Mouse (Mus musculus) hindbrain, embryonic 14.5 days (tissue): ENCODE results near the gene Cryzl1. TPM values are rescaled to one million over a fixed set of nuclear protein-coding genes. Genes with fewer than 3 reads are reported as not detected.
"Not testable (repeated sequence)": the region's sequence is repeated elsewhere in the genome, so short reads cannot be mapped to it uniquely, and the experiment has no call there.

Source experiments
- ATAC-seq: fragments of 200-750 bp; cut with Nextera tagmentation; 2 replicates; pipeline ENCODE4 v1.8.0; 2017; ENCODE audit warnings: moderate number of reproducible peaks, mild to moderate bottlenecking, moderate TSS enrichment, moderate library complexity; ENCODE audit not compliant: low FRiP score
- DNase-seq: peaks from one replicate; pipeline ENCODE4 v3.0.0-alpha.2; 2015; ENCODE audit warnings: low spot score
- H3K27ac ChIP-seq: fragments of 300-500 bp; sonication (generic); 2 replicates; pipeline ENCODE4 v1.5.1; 2014; ENCODE audit warnings: mild to moderate bottlenecking, moderate library complexity
- H3K27me3 ChIP-seq: fragments of 300-500 bp; sonication (generic); 2 replicates; pipeline ENCODE4 v1.6.1; 2014; ENCODE audit warnings: mild to moderate bottlenecking, low read length, mixed read lengths; ENCODE audit not compliant: control insufficient read depth, insufficient read depth
- H3K36me3 ChIP-seq: fragments of 300-500 bp; sonication (generic); replicated peaks from 2 replicates; pipeline ENCODE4 v1.6.1; 2014; ENCODE audit not compliant: control insufficient read depth, insufficient read depth
- H3K4me1 ChIP-seq: fragments of 300-500 bp; sonication (generic); replicated peaks from 2 replicates; pipeline ENCODE4 v1.6.1; 2014; ENCODE audit warnings: antibody characterized with exemption, low read length, mixed read lengths; ENCODE audit not compliant: control insufficient read depth, insufficient read depth
- H3K4me2 ChIP-seq: fragments of 300-500 bp; sonication (generic); replicated peaks from 2 replicates; pipeline ENCODE4 v1.6.1; 2014; ENCODE audit warnings: mild to moderate bottlenecking, moderate library complexity
- H3K4me3 ChIP-seq: fragments of 300-500 bp; sonication (generic); replicated peaks from 2 replicates; pipeline ENCODE4 v1.5.1; 2014; ENCODE audit warnings: mild to moderate bottlenecking, low read length
- H3K9ac ChIP-seq: fragments of 300-500 bp; sonication (generic); 2 replicates; pipeline ENCODE4 v1.6.1; 2014
- H3K9me3 ChIP-seq: fragments of 300-500 bp; sonication (generic); 2 replicates; pipeline ENCODE4 v1.6.1; 2016; ENCODE audit warnings: low read length; ENCODE audit not compliant: control insufficient read depth
- WGBS: fragments of 180-500 bp; shearing (Covaris S2); extraction: QIAGEN DNeasy Blood & Tissue Kit; methylation state at CpG from one replicate; pipeline ENCODE4 v1.1.7; 2014; 5-methylcytosine and 5-hydroxymethylcytosine counted together
- polyA plus RNA-seq: library from polyadenylated mRNA; unstranded; fragments of >200 nt; fragmentation: Nextera tagmentation; extraction: Ambion mirVana; gene quantifications from 2 replicates; pipeline ENCODE4 v1.2.1, GENCODE M21; 2014

Cryzl1 gene
- polyA plus RNA-seq, 1 experiment from 2014 or later = 111 TPM

GRCm38 (mm10) chr16:91655285-91655684 is 73.5 kb downstream of the Cryzl1 start:
- no peak overlapping the region for H3K9ac ChIP-seq

DNA sequence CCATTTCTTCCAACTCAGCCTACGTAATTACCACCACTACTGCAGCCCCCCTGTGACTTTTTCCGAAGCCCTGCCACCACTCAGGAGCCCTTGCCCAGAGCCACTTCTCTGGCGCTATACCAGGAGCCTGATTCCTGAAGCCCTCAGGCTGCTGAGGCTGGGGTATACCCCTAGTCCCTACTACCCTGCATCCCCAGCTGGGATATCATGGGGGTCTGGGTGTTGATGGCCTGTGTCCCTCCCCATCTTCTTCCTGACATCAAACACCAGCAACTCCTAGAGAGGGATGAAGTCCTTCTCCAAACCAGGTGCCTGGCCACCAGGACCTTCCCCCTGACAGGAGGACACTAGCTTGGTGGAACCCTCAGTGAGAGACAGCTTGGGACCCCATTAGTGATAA is 76.6 kb downstream of the Cryzl1 start:
- Histone ChIP-seq H3K9ac (no peak overlapping the region), H3K9me3 (no peaks in the 10 kb centered on the region), H3K27me3 (no peaks in the 10 kb centered on the region), H3K4me2 (no peak overlapping the region), H3K36me3 (peaks cover 59% of the 10 kb centered on the region), H3K4me3 (no peak overlapping the region), H3K4me1 (peaks cover 15% of the 10 kb centered on the region), H3K27ac (no peak overlapping the region)
- ATAC-seq (no peak), DNase-seq (no peak)
- 87% methylated on average over 3 of the region's 3 CpGs for WGBS

More at GRCm38 (mm10) chr16:91655285-91655684, 73.5 kb downstream of the Cryzl1 start:
- Histone ChIP-seq H3K4me1 (peaks cover 6% of the 10 kb centered on the region), H3K9me3 (no peaks in the 10 kb centered on the region), H3K4me3 (no peak overlapping the region), H3K4me2 (no peak overlapping the region), H3K36me3 (peaks cover 90% of the 10 kb centered on the region), H3K27me3 (no peaks in the 10 kb centered on the region), H3K27ac (no peak overlapping the region)
- ATAC-seq (no peak), DNase-seq (no peak)
- over 99% methylated on average over 9 of the region's 9 CpGs for WGBS

- Histone ChIP-seq H3K27me3 (no peaks in the 10 kb centered on the region), H3K4me2 (peak overlapping the region; percentile 29; the same call in 1 of the 2 replicates), H3K27ac (no peak overlapping the region), H3K9me3 (no peaks in the 10 kb centered on the region), H3K9ac (no peak overlapping the region), H3K4me1 (peaks cover 15% of the 10 kb centered on the region), H3K4me3 (no peak overlapping the region), H3K36me3 (peaks cover 35% of the 10 kb centered on the region)
- ATAC-seq = no peak
- DNase-seq = no peak
Observed at GRCm38 (mm10) chr16:91649781-91650180, 79.0 kb downstream of the Cryzl1 start.

GRCm38 (mm10) chr16:91649246-91649645 is 79.5 kb downstream of the Cryzl1 start:
- DNase-seq (no peak), ATAC-seq (no peak)
- Histone ChIP-seq H3K27me3 (no peaks in the 10 kb centered on the region), H3K36me3 (peaks cover 29% of the 10 kb centered on the region), H3K4me2 (peak overlapping the region; percentile 60), H3K9ac (peak overlapping the region; percentile 52), H3K4me3 (peak overlapping the region; percentile 65), H3K4me1 (peaks cover 15% of the 10 kb centered on the region), H3K27ac (no peak overlapping the region), H3K9me3 (no peaks in the 10 kb centered on the region)
- WGBS = 51% methylated on average over 3 of the region's 3 CpGs

DNA sequence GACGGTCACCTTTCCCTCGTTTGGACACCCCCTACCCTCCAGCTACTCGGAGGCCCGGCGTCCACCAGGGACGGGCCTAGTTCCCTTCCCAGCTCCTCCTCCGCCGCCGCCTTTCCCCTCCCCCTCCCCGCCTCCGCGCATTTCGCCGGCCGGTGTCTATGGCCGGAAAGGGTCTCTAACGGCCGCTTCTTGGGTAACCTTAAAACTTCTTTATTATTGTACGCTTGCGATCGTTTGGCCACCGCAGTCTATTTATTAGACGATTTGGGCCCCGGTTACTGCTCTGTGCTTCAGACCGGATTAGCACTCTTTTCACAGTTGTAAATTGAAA is 80.6 kb downstream of the Cryzl1 start:
- Histone ChIP-seq H3K27me3 (no peaks in the 10 kb centered on the region), H3K36me3 (peaks cover 22% of the 10 kb centered on the region), H3K4me1 (peaks cover 15% of the 10 kb centered on the region), H3K9ac (peak overlapping the region; percentile 88), H3K27ac (peak overlapping the region; percentile 96), H3K9me3 (no peaks in the 10 kb centered on the region), H3K4me3 (peak overlapping the region; percentile 65), H3K4me2 (peak overlapping the region; percentile 60)
- DNase-seq (peak; percentile 65), ATAC-seq (peak; percentile 37)
- under 1% methylated on average over 22 of the region's 25 CpGs for WGBS

DNA sequence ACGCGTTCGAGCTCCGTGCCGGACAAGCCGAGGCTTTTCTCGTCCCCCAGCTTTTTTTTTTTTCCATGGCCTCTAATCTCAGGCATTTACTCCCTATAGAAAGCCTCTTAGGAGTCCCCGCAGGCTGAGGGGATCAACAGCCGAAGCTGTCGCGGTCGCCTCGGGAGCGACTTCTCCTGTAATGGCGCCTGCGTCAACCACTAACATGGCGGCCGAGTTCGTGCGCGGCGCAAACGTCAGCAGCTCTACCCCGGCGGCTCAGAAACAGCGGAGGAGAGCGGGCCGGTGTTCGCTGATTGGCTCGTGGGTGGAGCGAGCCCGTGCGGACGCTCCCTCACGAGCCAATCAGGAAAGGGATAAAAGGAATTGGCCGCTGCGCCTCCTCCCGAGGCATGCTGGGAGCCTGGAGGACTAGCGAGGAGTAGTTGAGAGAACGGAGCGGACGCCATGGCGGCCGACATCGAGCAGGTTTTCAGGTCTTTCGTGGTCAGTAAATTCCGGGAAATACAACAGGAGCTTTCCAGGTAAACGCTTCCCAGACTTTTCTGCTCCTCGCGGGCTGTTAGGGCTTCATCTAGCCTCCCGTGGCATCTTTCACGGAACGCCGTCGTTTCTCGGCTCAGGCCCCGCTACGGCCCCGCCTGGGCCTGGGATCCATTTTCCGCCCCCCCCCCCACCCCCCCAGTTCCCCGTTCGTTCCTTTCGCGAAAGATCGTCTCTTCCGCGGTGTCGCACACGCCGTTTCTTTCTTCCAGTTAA is 81.1 kb downstream of the Cryzl1 start, which contains the start of gene Son:
Son (plus strand) TSS at position 46 of the 759 bp plus-strand sequence.
- Histone ChIP-seq H3K9me3 (no peaks in the 10 kb centered on the region), H3K27me3 (no peaks in the 10 kb centered on the region), H3K9ac (peak within 1 kb of the TSS; percentile 88), H3K27ac (peak within 1 kb of the TSS; percentile 98), H3K4me2 (peak within 1 kb of the TSS; percentile 96), H3K4me1 (peaks cover 15% of the 10 kb centered on the region), H3K4me3 (peak within 1 kb of the TSS; percentile 65), H3K36me3 (peaks cover 26% of the 10 kb centered on the region)
- WGBS = under 1% methylated on average over 70 of the region's 70 CpGs
- ATAC-seq (peak; percentile 96), DNase-seq (peak; percentile 96)

GRCm38 (mm10) chr16:91646681-91647419 is 81.9 kb downstream of the Cryzl1 start, which contains the start of gene Gart:
TSS of gene Gart (minus strand) at chr16:91646952.
- DNase-seq (peak; percentile 84), ATAC-seq (peak; percentile 91)
- Histone ChIP-seq H3K9me3 (no peaks in the 10 kb centered on the region), H3K4me3 (peak within 1 kb of the TSS; percentile 65), H3K9ac (peak within 1 kb of the TSS; percentile 88), H3K27me3 (no peaks in the 10 kb centered on the region), H3K4me1 (peaks cover 15% of the 10 kb centered on the region), H3K4me2 (peak within 1 kb of the TSS; percentile 96), H3K27ac (peak within 1 kb of the TSS; percentile 98), H3K36me3 (peaks cover 26% of the 10 kb centered on the region)
- WGBS = under 1% methylated on average over 59 of the region's 59 CpGs

DNA sequence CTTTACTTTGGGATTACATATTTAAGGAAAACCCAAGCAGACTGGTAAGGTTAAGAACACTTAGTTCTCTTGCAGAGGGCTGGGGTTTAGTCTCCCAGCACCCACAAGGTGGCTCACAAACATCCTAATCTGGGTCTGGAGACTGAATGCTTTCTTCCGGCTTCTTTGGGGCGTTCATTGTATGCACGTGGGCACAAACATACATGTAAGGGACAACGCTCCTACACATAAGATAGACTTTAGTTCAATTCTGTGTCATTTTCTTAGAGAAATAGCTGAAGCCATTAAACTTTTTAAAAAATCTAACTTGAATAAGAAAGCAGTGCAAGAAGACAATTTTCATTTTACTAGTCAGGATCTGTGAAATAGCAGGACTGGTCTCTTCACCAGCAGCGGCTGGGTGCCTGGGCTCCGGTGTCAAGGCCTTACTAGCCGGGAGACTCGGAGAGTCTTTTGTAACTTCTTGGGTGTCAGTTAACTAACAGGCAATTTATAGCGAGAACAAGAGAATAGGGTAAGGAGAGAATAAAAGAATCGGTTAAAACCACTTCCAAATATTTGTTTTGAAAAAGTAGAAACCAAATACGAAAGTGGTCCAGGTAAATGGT is 82.7 kb downstream of the Cryzl1 start:
- H3K4me3 ChIP-seq = peak overlapping the region; percentile 65
- WGBS = 3% methylated on average over 11 of the region's 11 CpGs
- DNase-seq = no peak
- no peaks in the 10 kb centered on the region for H3K27me3 ChIP-seq
- H3K4me2 ChIP-seq = peak overlapping the region; percentile 96
- no peak for ATAC-seq
- H3K9ac ChIP-seq = peak overlapping the region; percentile 88
- no peaks in the 10 kb centered on the region for H3K9me3 ChIP-seq
- peak overlapping the region; percentile 98 for H3K27ac ChIP-seq
- H3K36me3 ChIP-seq = peaks cover 28% of the 10 kb centered on the region
- H3K4me1 ChIP-seq = peaks cover 14% of the 10 kb centered on the region

DNA sequence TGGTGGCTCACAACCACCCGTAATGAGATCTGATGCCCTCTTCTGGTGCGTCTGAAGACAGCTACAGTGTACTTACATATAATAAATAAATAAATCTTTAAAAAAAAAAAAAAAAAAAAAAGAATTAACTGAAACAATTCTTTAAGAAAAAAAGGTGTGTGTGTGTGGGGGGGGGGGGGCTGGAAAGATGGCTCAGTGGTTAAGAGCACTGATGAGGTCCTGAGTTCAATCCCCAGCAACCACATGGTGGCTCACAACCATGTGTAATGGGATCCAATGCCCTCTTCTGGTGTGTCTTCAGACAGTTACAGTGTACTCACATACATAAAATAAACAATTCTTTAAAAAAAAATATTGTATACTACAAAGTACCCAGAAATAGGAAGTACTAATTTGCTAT is 83.4 kb downstream of the Cryzl1 start:
- WGBS = no CpG with 5 or more reads among the region's 2 CpGs
- peaks cover 29% of the 10 kb centered on the region for H3K36me3 ChIP-seq
- not testable (repeated sequence) for H3K4me3 ChIP-seq, H3K4me1 ChIP-seq, H3K27me3 ChIP-seq, H3K4me2 ChIP-seq, H3K9ac ChIP-seq, ATAC-seq, H3K9me3 ChIP-seq, H3K27ac ChIP-seq, DNase-seq
